Mouse (Mus musculus) forebrain, embryonic 13.5 days (tissue): ENCODE measurements at regions not wholly inside any gene's neighbourhood (a gene's known extent, or its start where the extent isn't known, plus 50 kb on each side); places are given as distances from the start of the nearest gene placed in this dataset.
"Not testable (repeated sequence)": the region's sequence is repeated elsewhere in the genome, so short reads cannot be mapped to it uniquely, and the experiment has no call there.

Experiments used
- ATAC-seq: fragments of 200-750 bp; cut with Nextera tagmentation; 2 replicates; pipeline ENCODE4 v1.8.0; 2017
- H3K27ac ChIP-seq: fragments of 300-500 bp; sonication (generic); 2 replicates; pipeline ENCODE4 v1.5.1; 2015; ENCODE audit warnings: inconsistent platforms, mild to moderate bottlenecking, moderate library complexity
- H3K27me3 ChIP-seq: fragments of 300-500 bp; sonication (generic); 2 replicates; pipeline ENCODE4 v1.6.1; 2015; ENCODE audit warnings: mild to moderate bottlenecking, inconsistent platforms
- H3K36me3 ChIP-seq: fragments of 300-500 bp; sonication (generic); 2 replicates; pipeline ENCODE4 v1.6.1; 2015; ENCODE audit warnings: mild to moderate bottlenecking, inconsistent platforms; ENCODE audit not compliant: poor library complexity, severe bottlenecking
- H3K4me1 ChIP-seq: fragments of 300-500 bp; sonication (generic); 2 replicates; pipeline ENCODE4 v1.6.1; 2015; ENCODE audit warnings: inconsistent platforms
- H3K4me2 ChIP-seq: fragments of 300-500 bp; sonication (generic); 2 replicates; pipeline ENCODE4 v1.6.1; 2015; ENCODE audit warnings: inconsistent platforms, mild to moderate bottlenecking, moderate library complexity
- H3K4me3 ChIP-seq: fragments of 300-500 bp; sonication (generic); 2 replicates; pipeline ENCODE4 v1.5.1; 2015; ENCODE audit warnings: mild to moderate bottlenecking, inconsistent platforms
- H3K9ac ChIP-seq: fragments of 300-500 bp; sonication (generic); 2 replicates; pipeline ENCODE4 v1.6.1; 2015; ENCODE audit warnings: mild to moderate bottlenecking, inconsistent platforms
- H3K9me3 ChIP-seq: fragments of 300-500 bp; sonication (generic); replicated peaks from 2 replicates; pipeline ENCODE4 v1.6.1; 2016; ENCODE audit warnings: inconsistent platforms
- WGBS: fragments of 180-500 bp; shearing (Covaris S2); methylation state at CpG from one replicate; pipeline ENCODE4 v1.1.7; 2015; 5-methylcytosine and 5-hydroxymethylcytosine counted together

DNA sequence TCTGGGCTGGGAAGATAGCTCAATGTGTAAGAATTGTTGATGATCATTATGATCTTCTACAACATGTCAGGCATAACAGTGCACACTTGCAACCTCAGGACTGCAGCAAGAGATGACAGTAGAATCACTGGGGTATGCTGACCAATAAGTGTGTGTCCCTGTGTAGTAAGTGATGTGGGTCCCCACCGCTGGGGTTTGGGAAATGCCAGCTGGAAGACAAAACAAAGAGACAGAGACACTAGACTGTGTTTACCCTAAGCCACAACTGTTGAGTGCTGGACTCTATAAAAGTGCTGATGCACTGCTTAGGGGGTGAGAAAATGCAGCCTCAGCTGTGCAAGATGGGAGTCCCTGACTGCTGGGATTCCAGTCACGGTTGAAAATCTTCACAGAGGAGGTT, 448.0 kb upstream of the Cox7c start:
- Histone ChIP-seq H3K27ac (no peak overlapping the region), H3K36me3 (no peaks in the 10 kb centered on the region), H3K27me3 (no peaks in the 10 kb centered on the region), H3K4me3 (no peak overlapping the region), H3K4me1 (no peaks in the 10 kb centered on the region), H3K9ac (no peak overlapping the region), H3K9me3 (no peaks in the 10 kb centered on the region), H3K4me2 (no peak overlapping the region)
- 30% methylated on average over 2 of the region's 2 CpGs for WGBS
- ATAC-seq = 0 out of 2 replicates have a peak, but pooled peaks have one; percentile 27

DNA sequence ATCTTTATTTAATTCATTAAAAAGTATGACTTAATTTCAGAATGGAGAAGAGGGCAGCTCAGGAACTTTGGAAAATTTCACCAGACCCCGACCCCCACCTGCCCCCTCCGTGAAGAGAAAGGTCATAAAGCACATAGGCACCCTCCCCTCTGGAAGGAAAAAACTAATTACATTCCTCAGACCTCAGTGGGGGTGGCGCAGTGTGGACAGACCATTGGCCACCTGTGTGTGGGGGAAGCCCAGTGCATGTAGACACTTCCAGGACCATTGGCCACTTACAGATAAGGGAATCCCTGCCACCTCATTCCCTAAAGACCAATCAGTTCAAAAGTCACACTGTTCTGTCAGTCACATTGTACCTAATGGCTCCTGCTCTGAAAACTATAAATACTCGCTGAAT, 422.0 kb upstream of the Cox7c start:
- H3K27me3 ChIP-seq = no peaks in the 10 kb centered on the region
- no peaks in the 10 kb centered on the region for H3K9me3 ChIP-seq
- no peaks in the 10 kb centered on the region for H3K4me1 ChIP-seq
- no peak overlapping the region for H3K4me3 ChIP-seq
- ATAC-seq = no peak
- no peak overlapping the region for H3K27ac ChIP-seq
- no peaks in the 10 kb centered on the region for H3K36me3 ChIP-seq
- no peak overlapping the region for H3K9ac ChIP-seq
- 78% methylated on average over 4 of the region's 4 CpGs for WGBS
- no peak overlapping the region for H3K4me2 ChIP-seq

DNA sequence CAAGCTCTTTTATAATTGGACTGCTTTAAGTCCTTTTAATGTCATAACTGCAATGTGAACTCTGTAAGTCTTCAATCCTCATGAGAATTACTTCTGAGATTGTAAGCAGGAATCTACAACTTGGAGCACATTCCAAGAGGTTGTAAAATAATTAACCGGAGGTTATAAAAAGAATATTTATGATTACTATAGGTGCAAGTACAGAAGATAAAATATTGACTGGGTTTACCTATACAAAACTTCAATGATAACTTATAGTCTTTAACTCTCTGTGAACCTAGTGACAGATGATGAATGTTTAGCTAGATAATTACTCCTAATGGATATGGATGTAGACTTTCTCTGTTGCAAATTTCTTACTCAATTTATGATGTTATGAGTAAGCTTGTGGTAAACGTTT, 375.9 kb upstream of the Cox7c start:
- no peak for ATAC-seq
- Histone ChIP-seq H3K4me2 (no peak overlapping the region), H3K4me1 (no peaks in the 10 kb centered on the region), H3K9me3 (no peaks in the 10 kb centered on the region), H3K9ac (no peak overlapping the region), H3K36me3 (no peaks in the 10 kb centered on the region), H3K4me3 (no peak overlapping the region), H3K27me3 (no peaks in the 10 kb centered on the region), H3K27ac (no peak overlapping the region)
- 95% methylated on average over 2 of the region's 2 CpGs for WGBS

DNA sequence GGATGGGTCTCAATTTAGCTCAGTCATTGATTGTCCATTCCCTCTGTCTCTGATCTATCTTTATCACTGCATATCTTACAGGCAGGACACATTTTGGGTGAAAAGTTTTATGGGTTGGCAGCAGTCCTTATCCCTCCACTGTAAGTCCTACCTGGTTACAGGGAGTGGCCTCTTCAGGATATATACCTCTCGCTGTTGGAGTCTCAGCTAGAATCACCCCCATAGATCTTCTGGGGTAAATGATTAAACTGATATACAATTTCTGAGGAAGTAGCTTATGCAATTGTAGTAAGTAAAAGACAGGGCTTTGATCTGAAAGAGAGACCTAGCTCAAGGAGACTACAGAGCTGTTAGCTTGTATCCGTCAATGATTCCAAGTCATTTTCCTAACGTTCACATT, 334.7 kb upstream of the Cox7c start:
- Histone ChIP-seq H3K4me1 (no peaks in the 10 kb centered on the region), H3K4me2 (no peak overlapping the region), H3K27ac (no peak overlapping the region), H3K9me3 (no peaks in the 10 kb centered on the region), H3K9ac (no peak overlapping the region), H3K36me3 (no peaks in the 10 kb centered on the region), H3K27me3 (no peaks in the 10 kb centered on the region), H3K4me3 (no peak overlapping the region)
- WGBS = 88% methylated on average over 3 of the region's 3 CpGs
- no peak for ATAC-seq

DNA sequence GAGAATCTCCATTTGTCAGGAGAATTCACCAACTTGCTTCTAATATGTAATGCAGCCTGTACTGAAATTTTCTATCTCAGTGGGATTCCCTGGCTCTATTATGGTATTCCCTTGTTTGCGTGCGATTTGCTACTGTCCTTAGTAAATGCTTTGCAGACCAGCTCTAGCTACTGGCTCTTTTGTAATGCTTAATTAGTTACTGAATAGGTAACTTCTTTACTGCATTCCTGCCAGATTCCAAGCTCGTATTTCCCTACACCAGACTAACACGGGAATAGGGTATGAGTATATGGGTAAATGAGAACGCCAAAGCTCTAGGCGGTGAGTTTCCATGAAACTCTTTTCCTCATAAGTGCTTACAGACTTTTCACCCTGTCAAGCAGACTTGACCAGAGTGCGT, 332.5 kb upstream of the Cox7c start:
- WGBS = 23% methylated on average over 7 of the region's 7 CpGs

DNA sequence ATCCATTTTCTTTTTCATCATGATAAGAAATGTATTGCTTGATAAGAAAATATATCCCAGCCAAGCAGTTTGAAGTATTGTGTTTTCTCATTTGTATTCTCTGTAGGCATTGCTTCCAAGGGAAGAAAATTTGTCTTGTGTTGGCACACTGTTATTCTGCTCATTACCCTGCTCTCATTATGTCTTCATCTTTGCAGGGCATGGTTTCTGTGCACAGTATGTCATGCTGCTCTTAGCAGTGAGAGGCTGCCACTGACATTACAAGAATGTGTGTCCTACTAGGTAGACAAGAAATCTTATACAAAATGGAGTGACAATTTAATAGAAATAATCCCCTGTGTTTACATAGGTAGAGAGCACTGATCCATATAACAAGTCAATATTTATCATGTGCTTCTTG, 329.1 kb upstream of the Cox7c start:
- no peak overlapping the region for H3K4me2 ChIP-seq
- no peak overlapping the region for H3K4me3 ChIP-seq
- 0 out of 2 replicates have a peak, but pooled peaks have one; percentile 33 for ATAC-seq
- H3K4me1 ChIP-seq = no peaks in the 10 kb centered on the region
- no peak overlapping the region for H3K9ac ChIP-seq
- H3K27ac ChIP-seq = no peak overlapping the region
- H3K27me3 ChIP-seq = no peaks in the 10 kb centered on the region
- no peaks in the 10 kb centered on the region for H3K9me3 ChIP-seq
- H3K36me3 ChIP-seq = no peaks in the 10 kb centered on the region

More for the DNA sequence above, 332.5 kb upstream of the Cox7c start:
- not testable (repeated sequence) for ATAC-seq, H3K4me2 ChIP-seq, H3K27me3 ChIP-seq, H3K4me3 ChIP-seq, H3K36me3 ChIP-seq, H3K9ac ChIP-seq, H3K9me3 ChIP-seq, H3K27ac ChIP-seq, H3K4me1 ChIP-seq

DNA sequence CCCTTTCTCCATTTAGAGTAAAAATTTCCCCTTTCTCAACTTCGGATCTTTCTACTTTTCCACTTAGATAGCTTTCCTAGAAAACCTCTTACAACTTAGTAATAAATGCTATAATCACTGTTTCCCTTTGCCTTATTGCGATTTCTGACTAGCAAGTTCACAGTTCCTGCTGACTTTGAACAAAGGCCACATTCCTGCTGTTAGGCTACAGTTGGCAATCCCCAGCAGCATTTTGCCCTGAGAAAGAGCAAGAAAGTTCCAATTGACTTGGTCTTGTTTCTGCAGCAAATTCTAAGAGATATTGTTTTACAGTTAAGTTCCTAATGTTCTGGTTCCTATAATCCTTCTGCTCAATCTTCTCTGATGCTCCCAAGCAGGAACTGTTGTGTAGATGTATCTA, 299.2 kb upstream of the Cox7c start:
- no peak overlapping the region for H3K4me2 ChIP-seq
- H3K4me3 ChIP-seq = no peak overlapping the region
- ATAC-seq = no peak
- no peaks in the 10 kb centered on the region for H3K4me1 ChIP-seq
- WGBS = 71% methylated on average over 2 of the region's 2 CpGs
- no peaks in the 10 kb centered on the region for H3K36me3 ChIP-seq
- no peaks in the 10 kb centered on the region for H3K9me3 ChIP-seq
- H3K27ac ChIP-seq = no peak overlapping the region
- no peaks in the 10 kb centered on the region for H3K27me3 ChIP-seq
- no peak overlapping the region for H3K9ac ChIP-seq

DNA sequence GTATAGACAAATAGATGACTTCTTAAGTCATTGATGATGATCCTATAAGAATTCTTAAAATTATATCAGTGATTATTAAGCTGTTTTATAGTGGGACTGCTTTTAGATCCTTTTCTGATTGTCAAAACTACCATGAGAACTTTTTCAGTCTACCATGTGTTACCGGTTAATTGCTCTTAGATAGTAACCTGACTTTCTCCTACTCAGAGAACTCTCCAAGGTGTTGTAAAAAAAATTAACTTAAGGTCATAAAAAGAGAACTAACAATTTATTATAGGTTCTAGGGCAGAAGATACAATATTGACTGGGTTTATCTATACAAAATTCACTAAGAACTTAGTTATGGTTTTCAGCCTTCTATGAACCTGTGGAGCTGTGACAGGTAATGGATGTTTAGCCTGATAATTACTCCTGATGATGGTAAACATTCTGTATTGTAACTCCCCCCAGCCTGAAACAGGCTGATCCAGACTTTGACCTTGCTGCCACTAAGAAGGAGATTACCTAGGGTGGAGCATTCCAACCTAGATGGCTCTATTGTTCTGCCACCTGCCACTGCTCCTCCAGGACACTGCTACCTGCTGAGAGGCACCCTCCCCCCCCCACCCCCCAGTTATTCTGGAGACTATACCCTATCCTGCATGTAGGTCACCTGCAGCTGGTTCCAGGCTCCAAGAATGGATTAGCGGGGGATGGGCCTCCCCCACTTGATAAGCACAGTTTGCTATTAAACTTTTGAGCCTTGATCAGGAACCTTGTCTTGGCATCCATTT, 298.4 kb upstream of the Cox7c start:
- no peak for ATAC-seq
- no peaks in the 10 kb centered on the region for H3K27me3 ChIP-seq
- H3K36me3 ChIP-seq = no peaks in the 10 kb centered on the region
- H3K9ac ChIP-seq = no peak overlapping the region
- H3K4me2 ChIP-seq = no peak overlapping the region
- H3K9me3 ChIP-seq = no peaks in the 10 kb centered on the region
- WGBS = 96% methylated on average over 2 of the region's 2 CpGs
- H3K27ac ChIP-seq = no peak overlapping the region
- H3K4me1 ChIP-seq = no peaks in the 10 kb centered on the region
- no peak overlapping the region for H3K4me3 ChIP-seq

DNA sequence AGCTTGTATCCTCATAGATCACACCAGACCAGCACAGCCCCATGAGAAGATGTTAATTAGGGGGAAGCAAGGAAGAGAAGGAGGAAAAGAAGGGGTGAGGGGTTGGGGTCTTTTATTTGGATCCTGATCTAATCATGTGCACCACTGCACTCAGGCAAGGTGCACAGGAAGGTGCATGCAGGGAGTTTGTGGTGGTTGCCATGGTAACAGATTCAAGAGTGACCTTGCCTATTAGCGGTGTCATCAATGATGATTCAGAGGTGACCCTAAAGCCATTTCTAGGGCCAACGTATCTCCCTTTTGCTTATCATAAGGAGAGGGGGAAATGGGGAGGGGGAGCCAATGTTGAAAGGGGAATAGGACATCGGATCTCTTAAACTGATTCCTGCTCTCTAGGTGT, 289.8 kb upstream of the Cox7c start:
- no peaks in the 10 kb centered on the region for H3K4me1 ChIP-seq
- no peak overlapping the region for H3K4me2 ChIP-seq
- no peak overlapping the region for H3K4me3 ChIP-seq
- ATAC-seq = no peak
- no peaks in the 10 kb centered on the region for H3K27me3 ChIP-seq
- H3K9ac ChIP-seq = no peak overlapping the region
- no peak overlapping the region for H3K27ac ChIP-seq
- H3K36me3 ChIP-seq = no peaks in the 10 kb centered on the region
- H3K9me3 ChIP-seq = no peaks in the 10 kb centered on the region
- 65% methylated on average over 3 of the region's 3 CpGs for WGBS
